Mouse (Mus musculus): ENCODE data around the gene Clrn3.
"Not testable (repeated sequence)": the region's sequence is repeated elsewhere in the genome, so short reads cannot be mapped to it uniquely, and the experiment has no call there.

Clrn3 gene

GRCm38 (mm10) chr7:135535908-135536307 lies 7.5 kb upstream of the Clrn3 start:
- DNase-seq (ENCODE audit: low spot score), result no peak

- no peak for DNase-seq (ENCODE audit: low spot score)
Observed at GRCm38 (mm10) chr7:135534548-135535189, 6.2 kb upstream of the Clrn3 start.

GRCm38 (mm10) chr7:135529068-135529467 lies 614 bp upstream of the Clrn3 start:
- DNase-seq (ENCODE audit: low spot score), result no peak

GRCm38 (mm10) chr7:135527169-135527568 lies 1.3 kb downstream of the Clrn3 start:
- no peak for DNase-seq (ENCODE audit: low spot score)

GRCm38 (mm10) chr7:135526574-135527152 lies 1.8 kb downstream of the Clrn3 start:
- no peak for DNase-seq (ENCODE audit: low spot score)

- no peak for DNase-seq (ENCODE audit: low spot score)
Observed at GRCm38 (mm10) chr7:135524424-135524967, 4.0 kb downstream of the Clrn3 start.

GRCm38 (mm10) chr7:135523981-135524380 lies 4.5 kb downstream of the Clrn3 start:
- no peak for DNase-seq (ENCODE audit: low spot score)

- DNase-seq (ENCODE audit: low spot score), result no peak
Observed at GRCm38 (mm10) chr7:135521755-135522512, 6.5 kb downstream of the Clrn3 start.

- no peak for DNase-seq (ENCODE audit: low spot score)
Observed at GRCm38 (mm10) chr7:135520241-135520640, 8.2 kb downstream of the Clrn3 start.

GRCm38 (mm10) chr7:135517191-135517590 lies 11.3 kb downstream of the Clrn3 start:
- no peak for DNase-seq (ENCODE audit: low spot score)

GRCm38 (mm10) chr7:135511723-135512122 lies 16.7 kb downstream of the Clrn3 start:
- no peak for DNase-seq (ENCODE audit: low spot score)

- no peak for DNase-seq (ENCODE audit: low spot score)
Observed at GRCm38 (mm10) chr7:135510431-135510830, 18.0 kb downstream of the Clrn3 start.

- no peak for DNase-seq (ENCODE audit: low spot score)
Observed at GRCm38 (mm10) chr7:135509272-135509671, 19.2 kb downstream of the Clrn3 start.

GRCm38 (mm10) chr7:135508602-135509001 lies 19.9 kb downstream of the Clrn3 start:
- DNase-seq (ENCODE audit: low spot score), result no peak

GRCm38 (mm10) chr7:135506506-135506905 lies 21.9 kb downstream of the Clrn3 start:
- DNase-seq (ENCODE audit: low spot score), result not testable (repeated sequence)

- DNase-seq (ENCODE audit: low spot score), result no peak
Observed at GRCm38 (mm10) chr7:135499403-135499802, 29.1 kb downstream of the Clrn3 start.

GRCm38 (mm10) chr7:135498565-135499186 lies 29.8 kb downstream of the Clrn3 start:
- no peak for DNase-seq (ENCODE audit: low spot score)

- DNase-seq (ENCODE audit: low spot score), result no peak
Observed at GRCm38 (mm10) chr7:135495303-135495702, 33.2 kb downstream of the Clrn3 start.

- no peak for DNase-seq (ENCODE audit: low spot score)
Observed at GRCm38 (mm10) chr7:135490500-135490886, 38.0 kb downstream of the Clrn3 start.

GRCm38 (mm10) chr7:135489724-135490499 lies 38.5 kb downstream of the Clrn3 start:
- DNase-seq (ENCODE audit: low spot score), result no peak

GRCm38 (mm10) chr7:135488214-135488810 lies 40.1 kb downstream of the Clrn3 start:
- no peak for DNase-seq (ENCODE audit: low spot score)

Measured in urinary bladder, postnatal 10 days (tissue).